In genomic region chr16:11202571-11203554, GRCm38 (mm10) we compare ENCODE assay signal across 8 mouse cellular contexts. TPM values are rescaled to one million over a fixed set of nuclear protein-coding genes. Genes with fewer than 3 reads are reported as not detected.
A peak's percentile ranks its signal among the peaks of the same experiment; 100 is the strongest.
DNase-seq lines count a peak whose midpoint lies in the region; ATAC-seq and TF ChIP-seq lines count a peak whose summit lies in the region.

Gene Rsl1d1, minus strand, starts transcription at chr16:11203331.

- peaks cover 49% of the 10 kb centered on the region for H3K36me3 ChIP-seq in C2C12 (ENCODE audit: control insufficient read depth, insufficient read depth)
- H3K36me3 ChIP-seq in erythroblast, embryonic 14.5 days (ENCODE audit: control insufficient read depth) = peaks cover 69% of the 10 kb centered on the region
- peaks cover 45% of the 10 kb centered on the region for H3K36me3 ChIP-seq in heart, embryonic 12.5 days
- peaks cover 23% of the 10 kb centered on the region for H3K36me3 ChIP-seq in kidney, postnatal 0 days (ENCODE audit: insufficient read depth, low read length)
- H3K36me3 ChIP-seq in liver, embryonic 11.5 days (ENCODE audit: control insufficient read depth, insufficient read depth, low read length) = peaks cover 27% of the 10 kb centered on the region
- peaks cover 34% of the 10 kb centered on the region for H3K36me3 ChIP-seq in stomach, embryonic 14.5 days (ENCODE audit: control insufficient read depth, insufficient read depth, low read length)

- H3K9me3 ChIP-seq in erythroblast, embryonic 14.5 days (ENCODE audit: control insufficient read depth, low read length) = no peaks in the 10 kb centered on the region
- no peaks in the 10 kb centered on the region for H3K9me3 ChIP-seq in heart, embryonic 12.5 days (replicated peaks)
- no peaks in the 10 kb centered on the region for H3K9me3 ChIP-seq in kidney, postnatal 0 days (replicated peaks; ENCODE audit: low read length)
- H3K9me3 ChIP-seq in liver, embryonic 11.5 days (ENCODE audit: control insufficient read depth, low read length) = no peaks in the 10 kb centered on the region
- no peaks in the 10 kb centered on the region for H3K9me3 ChIP-seq in stomach, embryonic 14.5 days (ENCODE audit: control insufficient read depth, low read depth, low read length)

- H3K4me2 ChIP-seq in heart, embryonic 12.5 days = peak within 1 kb of the TSS; percentile 91
- H3K4me2 ChIP-seq in kidney, postnatal 0 days (ENCODE audit: low read length) = peak within 1 kb of the TSS; percentile 93
- H3K4me2 ChIP-seq in liver, embryonic 11.5 days = peak within 1 kb of the TSS; percentile 86
- peak within 1 kb of the TSS; percentile 97 for H3K4me2 ChIP-seq in stomach, embryonic 14.5 days (replicated peaks; ENCODE audit: low read depth, low read length)

- peak within 1 kb of the TSS; percentile 81 for H3ac ChIP-seq in C2C12 (ENCODE audit: control insufficient read depth, insufficient read length, low read depth)

- peak within 1 kb of the TSS; percentile 85 for H3K9ac ChIP-seq in heart, embryonic 12.5 days
- H3K9ac ChIP-seq in kidney, postnatal 0 days (ENCODE audit: low read depth, low read length) = peak within 1 kb of the TSS; percentile 74
- peak within 1 kb of the TSS; percentile 86 for H3K9ac ChIP-seq in liver, embryonic 11.5 days (ENCODE audit: low read depth, low read length)
- peak within 1 kb of the TSS; percentile 86 for H3K9ac ChIP-seq in stomach, embryonic 14.5 days (replicated peaks; ENCODE audit: low read depth, low read length)

- WGBS in heart, embryonic 12.5 days = under 1% methylated on average over 68 of the region's 68 CpGs
- WGBS in kidney, postnatal 0 days = under 1% methylated on average over 68 of the region's 68 CpGs
- under 1% methylated on average over 68 of the region's 68 CpGs for WGBS in liver, embryonic 11.5 days
- WGBS in stomach, embryonic 14.5 days = under 1% methylated on average over 68 of the region's 68 CpGs

- H3K79me2 ChIP-seq in C2C12 (ENCODE audit: control insufficient read depth, insufficient read depth) = peaks cover 93% of the 10 kb centered on the region

- TF ChIP-seq POLR2A in brain, embryonic 14.5 days (IDR thresholded peaks at IDR 0.05; ENCODE audit: borderline replicate concordance, extremely low read depth, insufficient read depth, insufficient read length, poor library complexity, severe bottlenecking) = peak; percentile 55; the same call in 1 of the 2 replicates

- H3K27me3 ChIP-seq in C2C12 (ENCODE audit: control insufficient read depth, insufficient read depth, insufficient read length) = no peaks in the 10 kb centered on the region
- H3K27me3 ChIP-seq in erythroblast, embryonic 14.5 days (ENCODE audit: control insufficient read depth) = no peaks in the 10 kb centered on the region
- H3K27me3 ChIP-seq in heart, embryonic 12.5 days (replicated peaks) = no peaks in the 10 kb centered on the region
- H3K27me3 ChIP-seq in kidney, postnatal 0 days (ENCODE audit: insufficient read depth, low read length) = no peaks in the 10 kb centered on the region
- H3K27me3 ChIP-seq in liver, embryonic 11.5 days (replicated peaks; ENCODE audit: control insufficient read depth, insufficient read depth, low read length) = no peaks in the 10 kb centered on the region
- H3K27me3 ChIP-seq in stomach, embryonic 14.5 days (ENCODE audit: control insufficient read depth, insufficient read depth, low read length) = no peaks in the 10 kb centered on the region

- H3K79me3 ChIP-seq in C2C12 (ENCODE audit: low read depth) = peaks cover 72% of the 10 kb centered on the region

- DNase-seq in brain, embryonic 14.5 days (ENCODE audit: low read depth) = peak; percentile 98
- DNase-seq in kidney, postnatal 0 days (ENCODE audit: low spot score) = peak; percentile 98
- peak; percentile 95 for DNase-seq in liver, embryonic 11.5 days (ENCODE audit: low spot score)
- peak; percentile 98 for DNase-seq in naive thymus-derived CD4-positive, alpha-beta T cell, adult 2 months (ENCODE audit: low read depth)

- peak; percentile 98 for ATAC-seq in heart, embryonic 12.5 days (ENCODE audit: insufficient number of reproducible peaks, low FRiP score)
- ATAC-seq in kidney, postnatal 0 days (replicated peaks; ENCODE audit: low FRiP score, low read depth) = peak; percentile 98
- ATAC-seq in liver, embryonic 11.5 days (replicated peaks; ENCODE audit: low FRiP score) = peak; percentile 97
- peak; percentile 98 for ATAC-seq in stomach, embryonic 14.5 days (ENCODE audit: insufficient number of reproducible peaks, insufficient read depth, low FRiP score, low read depth)

- peak within 1 kb of the TSS; percentile 84 for H3K27ac ChIP-seq in heart, embryonic 12.5 days (ENCODE audit: poor library complexity, severe bottlenecking)
- H3K27ac ChIP-seq in kidney, postnatal 0 days = peak within 1 kb of the TSS; percentile 82
- peak within 1 kb of the TSS; percentile 80 for H3K27ac ChIP-seq in liver, embryonic 11.5 days (ENCODE audit: low read depth, low read length)
- H3K27ac ChIP-seq in stomach, embryonic 14.5 days (ENCODE audit: low read length) = peak within 1 kb of the TSS; percentile 66

- H3K4me3 ChIP-seq in C2C12 (ENCODE audit: insufficient read depth, poor library complexity, severe bottlenecking) = peak within 1 kb of the TSS; percentile 95
- H3K4me3 ChIP-seq in erythroblast, embryonic 14.5 days (replicated peaks) = peak within 1 kb of the TSS; percentile 73
- peak within 1 kb of the TSS; percentile 91 for H3K4me3 ChIP-seq in heart, embryonic 12.5 days
- peak within 1 kb of the TSS; percentile 62 for H3K4me3 ChIP-seq in kidney, postnatal 0 days (replicated peaks; ENCODE audit: low read depth, low read length)
- peak within 1 kb of the TSS; percentile 84 for H3K4me3 ChIP-seq in liver, embryonic 11.5 days (ENCODE audit: low read depth, low read length)
- peak within 1 kb of the TSS; percentile 89 for H3K4me3 ChIP-seq in stomach, embryonic 14.5 days (ENCODE audit: low read depth, low read length)

- no peak for TF ChIP-seq CTCF in C2C12 (IDR thresholded peaks at IDR 0.05; ENCODE audit: control insufficient read depth, insufficient read depth, insufficient read length)
- no peak for TF ChIP-seq CTCF in brain, embryonic 14.5 days (IDR thresholded peaks at IDR 0.05; ENCODE audit: borderline replicate concordance, extremely low read depth, insufficient read depth, insufficient read length)
- no peak for TF ChIP-seq CTCF in kidney, postnatal 0 days (IDR thresholded peaks at IDR 0.05; ENCODE audit: low read depth)

- H3K4me1 ChIP-seq in erythroblast, embryonic 14.5 days (ENCODE audit: control insufficient read depth) = peaks cover 59% of the 10 kb centered on the region
- H3K4me1 ChIP-seq in heart, embryonic 12.5 days (replicated peaks) = peaks cover 20% of the 10 kb centered on the region
- peaks cover 14% of the 10 kb centered on the region; the same call in 1 of the 2 replicates for H3K4me1 ChIP-seq in kidney, postnatal 0 days (replicated peaks; ENCODE audit: insufficient read depth, low read length)
- H3K4me1 ChIP-seq in liver, embryonic 11.5 days (replicated peaks; ENCODE audit: control insufficient read depth, insufficient read depth, low read length) = peaks cover 12% of the 10 kb centered on the region
- peaks cover 12% of the 10 kb centered on the region for H3K4me1 ChIP-seq in stomach, embryonic 14.5 days (ENCODE audit: control insufficient read depth, insufficient read depth, low read length)

TF ChIP-seq in C2C12, 6 proteins besides CTCF, POLR2A, EP300 and RAD21:
- TF ChIP-seq FOSL1 (IDR thresholded peaks at IDR 0.05; ENCODE audit: insufficient read depth, low read length, poor library complexity, severe bottlenecking) (no peak), MAX (IDR thresholded peaks at IDR 0.05) (peak; percentile 86), MYOG (IDR thresholded peaks at IDR 0.05; ENCODE audit: control insufficient read depth, extremely low read depth, insufficient read length) (no peak)
TF ChIP-seq in C2C12: peak in this region for 1.

RNA-seq across cellular contexts. Expression of gene Rsl1d1, which starts in this region (rescaled TPM):
- 62.7 TPM for polyA plus RNA-seq in C2C12 (2012; fragmentation: generic; extraction: Trizol)
- 57.9 and 62.4 TPM in 2 replicates for polyA plus RNA-seq in brain, embryonic 14.5 days (2012; rRNA removed)
- 0.68 and 0.77 TPM in 2 replicates for polyA plus RNA-seq in erythroblast, embryonic 14.5 days (2012)
- 146 and 152 TPM in 2 replicates for polyA plus RNA-seq in heart, embryonic 12.5 days (2016; fragmentation: Nextera tagmentation; extraction: Ambion mirVana)
- polyA plus RNA-seq in kidney, postnatal 0 days (2015; fragmentation: Nextera tagmentation; extraction: Ambion mirVana) = 160 and 167 TPM in 2 replicates
- polyA plus RNA-seq in liver, embryonic 11.5 days (2014; fragmentation: Nextera tagmentation; extraction: Ambion mirVana) = 313 and 345 TPM in 2 replicates
- polyA plus RNA-seq in stomach, embryonic 14.5 days (2014; fragmentation: Nextera tagmentation; extraction: Ambion mirVana) = 181 and 183 TPM in 2 replicates

Comparison
In these comparisons a context has a peak if more than half of its experiments do, and no peak if none do; other contexts are left out.
1. Peak in every context shown above with its lines: DNase-seq, ATAC-seq, H3K4me3 ChIP-seq and H3K27ac ChIP-seq.
2. RNA of gene Rsl1d1 (polyA plus RNA-seq): 313 to 345 TPM in liver, embryonic 11.5 days, 181 to 183 TPM in stomach, embryonic 14.5 days, 160 to 167 TPM in kidney, postnatal 0 days, 146 to 152 TPM in heart, embryonic 12.5 days, 62.7 TPM in C2C12 (single experiment) and 57.9 to 62.4 TPM in brain, embryonic 14.5 days; 0.68 to 0.77 TPM in erythroblast, embryonic 14.5 days; every median in the first group is over 10 times any median in the second.